21 mouse cellular contexts compared by ENCODE assay signal in the genomic region with DNA sequence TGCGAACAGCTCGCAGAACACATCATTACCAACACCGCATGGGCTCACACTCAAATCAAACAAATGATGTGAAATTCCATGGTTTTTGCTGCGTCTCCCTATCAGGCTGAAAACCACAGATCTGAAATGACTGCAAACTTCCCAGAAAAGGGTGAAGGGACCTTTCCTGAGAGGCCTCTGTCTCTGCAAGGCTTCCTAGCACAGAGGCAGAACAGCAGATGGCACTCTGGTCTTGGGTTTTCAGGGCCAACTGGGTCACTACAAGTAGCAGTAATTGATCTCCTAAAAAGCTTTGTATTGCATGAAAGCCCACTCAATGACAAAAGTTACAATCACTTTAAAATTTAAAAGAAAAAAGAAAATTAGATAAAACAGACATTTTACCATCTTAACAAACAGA. TPM values are rescaled to one million over a fixed set of nuclear protein-coding genes. Genes with fewer than 3 reads are reported as not detected.
A peak's percentile ranks its signal among the peaks of the same experiment; 100 is the strongest.
DNase-seq lines count a peak whose midpoint lies in the region; ATAC-seq and TF ChIP-seq lines count a peak whose summit lies in the region.
"Had no signal": no experiment of that assay in that cellular context is flagged by ENCODE, and none has a peak within 500 bp of the region (broad histone marks: within the 10 kb centered on the region; RNA-seq: fewer than 3 reads in every experiment).

No protein-coding gene starts in this region.

- no peak overlapping the region for H3K4me3 ChIP-seq in kidney, postnatal 0 days (replicated peaks; ENCODE audit: low read depth, low read length)
- no peak overlapping the region for H3K4me3 ChIP-seq in kidney, embryonic 16.5 days (ENCODE audit: low read length)
- no peak overlapping the region for H3K4me3 ChIP-seq in CH12.LX (replicated peaks in 1 of 3; ENCODE audit: low read depth in 2 of 3, low read length in 2 of 3, poor library complexity in 1 of 3)
- H3K4me3 ChIP-seq in bone marrow, adult 2 months (replicated peaks; ENCODE audit: control insufficient read depth, low read depth, low read length): no peak overlapping the region
- H3K4me3 ChIP-seq: forebrain, embryonic 12.5 days; heart, embryonic 10.5 days; kidney, embryonic 15.5 days; limb, embryonic 15.5 days; lung, embryonic 15.5 days had no signal

- no peak for ATAC-seq in kidney, postnatal 0 days (replicated peaks; ENCODE audit: low FRiP score, low read depth)
- ATAC-seq in kidney, embryonic 16.5 days (ENCODE audit: low FRiP score, low TSS enrichment): no peak

- H3K4me2 ChIP-seq in kidney, postnatal 0 days (ENCODE audit: low read length): no peak overlapping the region
- no peak overlapping the region for H3K4me2 ChIP-seq in kidney, embryonic 16.5 days (replicated peaks; ENCODE audit: low read depth, low read length)
- no peak overlapping the region for H3K4me2 ChIP-seq in CH12.LX (ENCODE audit: insufficient read depth, low read depth, poor library complexity, severe bottlenecking)
- H3K4me2 ChIP-seq: forebrain, embryonic 12.5 days; kidney, embryonic 15.5 days; limb, embryonic 15.5 days; lung, embryonic 15.5 days had no signal

- dilution Hi-C loops in CH12.LX (cut with MboI; ENCODE audit: extremely low pct_ligation_motif_present, extremely low pct_unique_long_range_greater_than_20kb, low sequenced_read_pairs): no loop called here

- no peak overlapping the region for H3K9ac ChIP-seq in kidney, postnatal 0 days (ENCODE audit: low read depth, low read length)
- no peak overlapping the region for H3K9ac ChIP-seq in kidney, embryonic 16.5 days (replicated peaks; ENCODE audit: low read length)
- H3K9ac ChIP-seq in CH12.LX (ENCODE audit: insufficient read depth, low read depth): no peak overlapping the region
- H3K9ac ChIP-seq: forebrain, embryonic 12.5 days; kidney, embryonic 15.5 days; limb, embryonic 15.5 days; lung, embryonic 15.5 days had no signal

- no peak for TF ChIP-seq POLR2A in CH12.LX (IDR thresholded peaks at IDR 0.05; ENCODE audit: low read depth, low read length)
- no peak for TF ChIP-seq POLR2A in bone marrow, adult 2 months (IDR thresholded peaks at IDR 0.05; ENCODE audit: borderline replicate concordance, control insufficient read depth, low read depth, low read length)

- H3K79me2 ChIP-seq in CH12.LX (replicated peaks; ENCODE audit: control insufficient read depth, extremely low read depth, insufficient read depth, poor library complexity, severe bottlenecking): no peaks in the 10 kb centered on the region

- H3K9me3 ChIP-seq in kidney, postnatal 0 days (replicated peaks; ENCODE audit: low read length): no peaks in the 10 kb centered on the region
- H3K9me3 ChIP-seq in kidney, embryonic 16.5 days (ENCODE audit: low read length): no peaks in the 10 kb centered on the region
- no peaks in the 10 kb centered on the region for H3K9me3 ChIP-seq in CH12.LX (replicated peaks; ENCODE audit: low read length)
- H3K9me3 ChIP-seq: forebrain, embryonic 12.5 days; G1E; heart, embryonic 10.5 days; kidney, embryonic 15.5 days; limb, embryonic 15.5 days; lung, embryonic 15.5 days had no signal

- peaks cover 20% of the 10 kb centered on the region; the same call in 1 of the 2 replicates for H3K36me3 ChIP-seq in kidney, postnatal 0 days (ENCODE audit: insufficient read depth, low read length)
- H3K36me3 ChIP-seq in kidney, embryonic 16.5 days (ENCODE audit: insufficient read depth, low read length): peaks cover 18% of the 10 kb centered on the region
- peaks cover 9 to 72% of the 10 kb centered on the region in 2 experiments for H3K36me3 ChIP-seq in CH12.LX (replicated peaks in 1 of 2; ENCODE audit: control insufficient read depth in 1 of 2, insufficient read depth in 1 of 2, low read length in 1 of 2)

- TF ChIP-seq RAD21 in CH12.LX (IDR thresholded peaks at IDR 0.05; ENCODE audit: low read depth, low read length): peak; percentile 58

- no peak overlapping the region for H3K27ac ChIP-seq in kidney, postnatal 0 days
- no peak overlapping the region for H3K27ac ChIP-seq in kidney, embryonic 16.5 days (ENCODE audit: low read length)
- H3K27ac ChIP-seq in CH12.LX (ENCODE audit: insufficient read depth, low read depth): no peak overlapping the region
- H3K27ac ChIP-seq in bone marrow, adult 2 months (ENCODE audit: control insufficient read depth, insufficient read depth, low read depth, low read length, poor library complexity): no peak overlapping the region
- H3K27ac ChIP-seq: forebrain, embryonic 12.5 days; heart, embryonic 10.5 days; kidney, embryonic 15.5 days; limb, embryonic 15.5 days; lung, embryonic 15.5 days had no signal

- no peaks in the 10 kb centered on the region for H3K27me3 ChIP-seq in kidney, postnatal 0 days (ENCODE audit: insufficient read depth, low read length)
- H3K27me3 ChIP-seq in kidney, embryonic 16.5 days (ENCODE audit: insufficient read depth, low read length): no peaks in the 10 kb centered on the region
- no peaks in the 10 kb centered on the region for H3K27me3 ChIP-seq in CH12.LX (replicated peaks)
- H3K27me3 ChIP-seq: forebrain, embryonic 12.5 days; kidney, embryonic 15.5 days; limb, embryonic 15.5 days; lung, embryonic 15.5 days had no signal

- in situ Hi-C loops in CH12.LX (cut with MboI; ENCODE audit: low pct_ligation_motif_present, low pct_unique_long_range_greater_than_20kb, low sequenced_read_pairs): loop anchor here (10.0 kb wide), 1 partner anchor 334 kb away; no protein-coding TSS in a partner anchor

- peak; percentile 27; the same call in 1 of the 2 replicates for TF ChIP-seq CTCF in kidney, postnatal 0 days (IDR thresholded peaks at IDR 0.05; ENCODE audit: low read depth)
- TF ChIP-seq CTCF in CH12.LX (conservative IDR thresholded peaks at IDR 0.05 in 1 of 2, IDR thresholded peaks at IDR 0.05 in 1 of 2; ENCODE audit: low read depth in 2 of 2, low read length in 2 of 2): peak in 1 of 2 experiments; percentile 55; a peak in 2 of 4 replicates
- 0 out of 2 replicates have a peak, but pooled peaks have one; percentile 14 for TF ChIP-seq CTCF in bone marrow, adult 2 months (IDR thresholded peaks at IDR 0.05; ENCODE audit: control insufficient read depth, insufficient read depth, low read length)

- 94% methylated on average over 4 of the region's 4 CpGs for WGBS in kidney, postnatal 0 days
- WGBS in kidney, embryonic 16.5 days: 96% methylated on average over 4 of the region's 4 CpGs
- 92% methylated on average over 4 of the region's 4 CpGs for WGBS in bone marrow, adult 2 months

- TF ChIP-seq EP300 in CH12.LX (IDR thresholded peaks at IDR 0.05; ENCODE audit: low read length): no peak

- DNase-seq in cerebellum, postnatal 10 days: peak; percentile 42 to 46
- no peak for DNase-seq in cerebellum, adult 11 months
- DNase-seq in kidney, postnatal 0 days (ENCODE audit: low spot score): no peak
- no peak for DNase-seq in CH12.LX (ENCODE audit: extremely low read depth)
- no peak for DNase-seq in frontal cortex, postnatal 25 days (ENCODE audit: low spot score in 2 of 2)
- no peak for DNase-seq in urinary bladder, adult 18-20 months (ENCODE audit: low spot score in 2 of 2)
- DNase-seq: adrenal gland, postnatal 14 days; B cell, adult 2 months; heart, postnatal 36 days; right cerebral cortex, adult 18-20 months; spleen, adult 18-20 months; thymus, postnatal 36 days had no signal

- H3K4me1 ChIP-seq in kidney, postnatal 0 days (replicated peaks; ENCODE audit: insufficient read depth, low read length): 0 out of 2 replicates have a peak, but pooled peaks cover 3% of the 10 kb centered on the region
- H3K4me1 ChIP-seq in kidney, embryonic 16.5 days (ENCODE audit: insufficient read depth, low read length): peaks cover 4% of the 10 kb centered on the region; the same call in 1 of the 2 replicates
- H3K4me1 ChIP-seq in CH12.LX (ENCODE audit: control insufficient read depth in 1 of 2, insufficient read depth in 2 of 2): peaks cover 17 to 54% of the 10 kb centered on the region in 2 experiments
- no peaks in the 10 kb centered on the region for H3K4me1 ChIP-seq in bone marrow, adult 2 months (ENCODE audit: control insufficient read depth, insufficient read depth, low read length)
- H3K4me1 ChIP-seq: forebrain, embryonic 12.5 days; heart, embryonic 10.5 days; limb, embryonic 15.5 days; lung, embryonic 15.5 days had no signal

TF ChIP-seq in CH12.LX, 34 proteins besides CTCF, POLR2A, EP300 and RAD21:
- TF ChIP-seq SMC3 (IDR thresholded peaks at IDR 0.05; ENCODE audit: low read depth, low read length): peak; percentile 54
- TF ChIP-seq MXI1 (IDR thresholded peaks at IDR 0.05; ENCODE audit: low read depth, low read length): no peak
TF ChIP-seq in CH12.LX: peak in this region for 1.

RNA-seq across cellular contexts. Expression of a gene that starts 59.9 kb away (rescaled TPM):
- 0.26 and 0.38 TPM in 2 replicates for polyA plus RNA-seq in kidney, postnatal 0 days (2015; fragmentation: Nextera tagmentation; extraction: Ambion mirVana)
- 0.51 and 0.66 TPM in 2 replicates for polyA plus RNA-seq in kidney, embryonic 16.5 days (2015; fragmentation: Nextera tagmentation; extraction: Ambion mirVana)
- total RNA-seq in CH12.LX (2012; rRNA removed) (not detected in 2 replicates), CH12.LX (2014; rRNA removed) (not detected in 2 replicates)
- polyA plus RNA-seq in CH12.LX (2012; ENCODE audit: insufficient read length, low read depth): not detected in 2 replicates
- polyA plus RNA-seq in bone marrow, adult 2 months (2011; ENCODE audit: insufficient read depth, insufficient read length, low replicate concordance, missing spikeins): not detected in 2 replicates
- total RNA-seq: left cerebral cortex, postnatal 10 days had no signal
- polyA plus RNA-seq: forebrain, embryonic 12.5 days had no signal

Comparison
In these comparisons a context has a peak if more than half of its experiments do, and no peak if none do; other contexts are left out.
1. DNase-seq: peak in cerebellum, postnatal 10 days (2 of 2); none in cerebellum, adult 11 months (single experiment), kidney, postnatal 0 days (single experiment), CH12.LX (single experiment), frontal cortex, postnatal 25 days (0 of 2) and urinary bladder, adult 18-20 months (0 of 2).